Mouse (Mus musculus): ENCODE measurements around the gene Hic1. TPM values are rescaled to one million over a fixed set of nuclear protein-coding genes. Genes with fewer than 3 reads are reported as not detected.
A peak's percentile ranks its signal among the peaks of the same experiment; 100 is the strongest.

Gene Hic1
- polyA plus RNA-seq, 1 experiment from 2014 or later = 6.4 TPM

DNA sequence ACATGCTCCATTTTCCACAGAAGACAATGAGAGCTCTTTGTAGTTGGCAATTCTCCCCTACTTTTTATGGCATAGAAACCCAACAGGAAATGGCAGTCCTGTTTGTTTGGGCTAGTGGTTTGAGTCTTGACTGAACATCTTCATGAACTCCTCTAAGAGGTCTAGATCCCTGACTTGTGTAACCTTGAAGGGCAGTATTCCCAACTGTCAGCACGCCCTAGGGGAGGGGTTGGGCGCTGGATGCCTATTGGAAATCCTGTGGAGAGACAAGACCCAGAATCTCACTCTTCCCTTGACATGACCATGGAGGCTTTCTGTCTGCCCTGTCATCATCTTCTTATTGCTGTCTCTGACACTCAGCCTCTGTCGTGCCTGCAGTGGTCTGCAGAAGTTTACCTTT is 49.5 kb downstream of the Hic1 start:
- peaks cover 7 to 29% of the 10 kb centered on the region in 2 experiments for H3K4me1 ChIP-seq (ENCODE audit: control insufficient read depth in 2 of 2, insufficient read depth in 2 of 2, low read length in 2 of 2)
- H3K4me2 ChIP-seq (ENCODE audit: low read length) = no peak overlapping the region
- H3K36me3 ChIP-seq (ENCODE audit: control insufficient read depth, insufficient read depth, low read length) = no peaks in the 10 kb centered on the region
- H3K9me3 ChIP-seq (ENCODE audit: control insufficient read depth, low read length) = no peaks in the 10 kb centered on the region
- H3K27me3 ChIP-seq (ENCODE audit: control insufficient read depth, insufficient read depth, low read length) = no peaks in the 10 kb centered on the region
- H3K27ac ChIP-seq (replicated peaks in 1 of 2; ENCODE audit: control insufficient read depth in 1 of 2, insufficient read depth in 1 of 2, low read depth in 2 of 2, low read length in 2 of 2) = 0 out of 4 replicates have a peak overlapping the region, but pooled peaks of 1 of the 2 experiments have one; percentile 6
- H3K4me3 ChIP-seq (ENCODE audit: control insufficient read depth in 1 of 2, insufficient read depth in 1 of 2, low read depth in 1 of 2, low read length in 2 of 2) = no peak overlapping the region
- ATAC-seq (ENCODE audit: insufficient number of reproducible peaks, insufficient read depth, low FRiP score, low read depth) = no peak; the same call in 1 of the 2 replicates
- H3K9ac ChIP-seq (ENCODE audit: low read length) = no peak overlapping the region
- 33% methylated on average over 3 of the region's 3 CpGs for WGBS

DNA sequence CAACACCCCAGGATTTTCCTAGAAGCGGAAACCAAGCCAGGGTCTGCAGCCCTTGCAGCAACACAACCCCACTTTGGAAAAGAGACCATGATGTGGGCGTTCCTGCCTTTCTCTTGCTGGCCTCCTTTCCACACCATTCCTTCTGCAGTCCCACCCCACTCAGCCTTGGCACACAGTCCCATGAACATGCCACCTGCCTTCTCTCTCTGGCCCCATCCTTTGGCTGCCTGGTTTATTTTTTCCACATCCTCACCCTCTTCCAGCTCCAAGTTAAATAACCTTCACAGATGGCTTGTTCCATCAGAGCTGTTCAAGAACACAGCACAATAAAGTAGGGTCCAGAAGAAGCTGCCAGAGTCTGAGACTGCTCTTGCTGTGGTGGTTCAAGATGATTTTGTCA is 50.0 kb downstream of the Hic1 start:
- H3K27ac ChIP-seq (replicated peaks in 1 of 2; ENCODE audit: control insufficient read depth in 1 of 2, insufficient read depth in 1 of 2, low read depth in 2 of 2, low read length in 2 of 2) = peak overlapping the region in 1 of 2 experiments; percentile 39; a peak in 1 of 4 replicates
- no peak overlapping the region for H3K9ac ChIP-seq (ENCODE audit: low read length)
- H3K4me3 ChIP-seq (ENCODE audit: control insufficient read depth in 1 of 2, insufficient read depth in 1 of 2, low read depth in 1 of 2, low read length in 2 of 2) = no peak overlapping the region
- no peaks in the 10 kb centered on the region for H3K27me3 ChIP-seq (ENCODE audit: control insufficient read depth, insufficient read depth, low read length)
- peaks cover 7 to 29% of the 10 kb centered on the region in 2 experiments for H3K4me1 ChIP-seq (ENCODE audit: control insufficient read depth in 2 of 2, insufficient read depth in 2 of 2, low read length in 2 of 2)
- no peaks in the 10 kb centered on the region for H3K36me3 ChIP-seq (ENCODE audit: control insufficient read depth, insufficient read depth, low read length)
- WGBS = 84% methylated on average over 2 of the region's 2 CpGs
- H3K9me3 ChIP-seq (ENCODE audit: control insufficient read depth, low read length) = no peaks in the 10 kb centered on the region
- H3K4me2 ChIP-seq (ENCODE audit: low read length) = no peak overlapping the region
- no peak for ATAC-seq (ENCODE audit: insufficient number of reproducible peaks, insufficient read depth, low FRiP score, low read depth)

GRCm38 (mm10) chr11:75118141-75118540 is 51.2 kb downstream of the Hic1 start:
- Histone ChIP-seq H3K9ac (ENCODE audit: low read length) (no peak overlapping the region), H3K4me2 (ENCODE audit: low read length) (no peak overlapping the region), H3K4me1 (ENCODE audit: control insufficient read depth in 2 of 2, insufficient read depth in 2 of 2, low read length in 2 of 2) (peaks cover 7 to 29% of the 10 kb centered on the region in 2 experiments), H3K36me3 (ENCODE audit: control insufficient read depth, insufficient read depth, low read length) (no peaks in the 10 kb centered on the region), H3K27ac (replicated peaks in 1 of 2; ENCODE audit: control insufficient read depth in 1 of 2, insufficient read depth in 1 of 2, low read depth in 2 of 2, low read length in 2 of 2) (no peak overlapping the region), H3K27me3 (ENCODE audit: control insufficient read depth, insufficient read depth, low read length) (no peaks in the 10 kb centered on the region), H3K9me3 (ENCODE audit: control insufficient read depth, low read length) (no peaks in the 10 kb centered on the region), H3K4me3 (ENCODE audit: control insufficient read depth in 1 of 2, insufficient read depth in 1 of 2, low read depth in 1 of 2, low read length in 2 of 2) (no peak overlapping the region)
- no peak for ATAC-seq (ENCODE audit: insufficient number of reproducible peaks, insufficient read depth, low FRiP score, low read depth)
- 83% methylated on average over 2 of the region's 2 CpGs for WGBS

GRCm38 (mm10) chr11:75116379-75116778 is 52.9 kb downstream of the Hic1 start:
- Histone ChIP-seq H3K36me3 (ENCODE audit: control insufficient read depth, insufficient read depth, low read length) (no peaks in the 10 kb centered on the region), H3K9me3 (ENCODE audit: control insufficient read depth, low read length) (no peaks in the 10 kb centered on the region), H3K9ac (ENCODE audit: low read length) (no peak overlapping the region), H3K4me3 (ENCODE audit: control insufficient read depth in 1 of 2, insufficient read depth in 1 of 2, low read depth in 1 of 2, low read length in 2 of 2) (no peak overlapping the region), H3K27ac (replicated peaks in 1 of 2; ENCODE audit: control insufficient read depth in 1 of 2, insufficient read depth in 1 of 2, low read depth in 2 of 2, low read length in 2 of 2) (no peak overlapping the region), H3K27me3 (ENCODE audit: control insufficient read depth, insufficient read depth, low read length) (no peaks in the 10 kb centered on the region), H3K4me2 (ENCODE audit: low read length) (no peak overlapping the region), H3K4me1 (ENCODE audit: control insufficient read depth in 2 of 2, insufficient read depth in 2 of 2, low read length in 2 of 2) (peaks cover 7 to 29% of the 10 kb centered on the region in 2 experiments)
- ATAC-seq (ENCODE audit: insufficient number of reproducible peaks, insufficient read depth, low FRiP score, low read depth) = no peak
- WGBS = 74% methylated on average over 6 of the region's 6 CpGs

MicroRNAs encoded within 50 kb of the gene (microRNA counts, 519-probe panel; counts per million panel counts)
- microRNA mmu-miR-132 = 322 counts per million, percentile 70 among the panel's probes with 10 or more counts
- microRNA mmu-miR-212 = 322 counts per million, percentile 70 among the panel's probes with 10 or more counts

Small RNA genes within 50 kb of the gene (microRNA-seq; reads per million reads assigned to microRNA genes)
- gene Mir132 = 257 reads per million, percentile 64 among the genes with 10 or more reads in this experiment
- 21.8 reads per million, percentile 32 among the genes with 10 or more reads in this experiment for gene Mir212

Other genes with a start within 250 kb of the Hic1 start
- 10.6 and 11.5 TPM in 2 replicates for gene Smg6, start 243.7 kb downstream of the Hic1 start, polyA plus RNA-seq (2014; fragmentation: Nextera tagmentation; extraction: Ambion mirVana)
- 19.1 and 26.0 TPM in 2 replicates for gene Srr, start 243.6 kb downstream of the Hic1 start, polyA plus RNA-seq (2014; fragmentation: Nextera tagmentation; extraction: Ambion mirVana)
- 19.4 and 19.7 TPM in 2 replicates for gene Ovca2, start 9.3 kb upstream of the Hic1 start, polyA plus RNA-seq (2014; fragmentation: Nextera tagmentation; extraction: Ambion mirVana)
- 23.1 and 23.7 TPM in 2 replicates for gene Dph1, start 21.7 kb upstream of the Hic1 start, polyA plus RNA-seq (2014; fragmentation: Nextera tagmentation; extraction: Ambion mirVana)
- gene Rtn4rl1, start 24.3 kb upstream of the Hic1 start, polyA plus RNA-seq (2014; fragmentation: Nextera tagmentation; extraction: Ambion mirVana) = 17.0 and 17.3 TPM in 2 replicates
- 82.8 and 87.4 TPM in 2 replicates for gene Rpa1, start 178.8 kb upstream of the Hic1 start, polyA plus RNA-seq (2014; fragmentation: Nextera tagmentation; extraction: Ambion mirVana)
- 13.8 and 15.2 TPM in 2 replicates for gene Smyd4, start 178.9 kb upstream of the Hic1 start, polyA plus RNA-seq (2014; fragmentation: Nextera tagmentation; extraction: Ambion mirVana)

All from heart, embryonic 14.5 days (tissue).